8 mouse cellular contexts compared by ENCODE assay signal in the genomic region with DNA sequence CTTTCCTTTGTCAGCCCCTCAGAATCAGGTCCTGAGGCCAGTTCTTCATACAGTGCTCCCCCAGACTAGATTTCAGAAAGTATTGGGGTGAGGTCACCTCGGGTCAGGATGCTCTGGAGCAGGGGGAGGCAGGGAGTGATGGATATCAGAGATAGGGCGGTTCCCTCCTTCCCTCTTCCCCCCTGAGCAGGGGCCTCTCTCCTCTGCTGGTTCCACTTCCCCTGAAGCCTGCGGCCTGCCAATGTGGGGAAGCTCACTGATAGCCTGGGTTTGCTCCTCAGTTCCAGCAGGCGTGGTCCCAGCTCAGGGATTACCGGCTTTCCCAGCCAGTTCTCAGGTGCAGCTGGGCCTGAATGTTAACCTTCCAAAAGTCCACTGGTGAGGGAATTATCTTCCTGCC. TPM values are rescaled to one million over a fixed set of nuclear protein-coding genes. Genes with fewer than 3 reads are reported as not detected.
A peak's percentile ranks its signal among the peaks of the same experiment; 100 is the strongest.
DNase-seq lines count a peak whose midpoint lies in the region; ATAC-seq and TF ChIP-seq lines count a peak whose summit lies in the region.

No protein-coding gene starts in this region.

- H3K4me1 ChIP-seq in spleen, adult 2 months (ENCODE audit: control insufficient read depth, insufficient read depth, insufficient read length), result peaks cover 30% of the 10 kb centered on the region; the same call in 1 of the 2 replicates
- peaks cover 33% of the 10 kb centered on the region for H3K4me1 ChIP-seq in hindbrain, embryonic 11.5 days (replicated peaks; ENCODE audit: control insufficient read depth, insufficient read depth, low read length)

- no peak overlapping the region for H3K27ac ChIP-seq in spleen, adult 2 months (ENCODE audit: insufficient read depth, low read length)
- H3K27ac ChIP-seq in hindbrain, embryonic 11.5 days (ENCODE audit: low read depth, low read length), result peak overlapping the region; percentile 97; the same call in 1 of the 2 replicates

- H3K36me3 ChIP-seq in spleen, adult 2 months (ENCODE audit: control insufficient read depth, insufficient read depth, low read length), result peaks cover 36% of the 10 kb centered on the region
- peaks cover 13% of the 10 kb centered on the region; the same call in 1 of the 2 replicates for H3K36me3 ChIP-seq in hindbrain, embryonic 11.5 days (ENCODE audit: control insufficient read depth, insufficient read depth, low read length)

- no peak for TF ChIP-seq CTCF in spleen, adult 2 months (IDR thresholded peaks at IDR 0.05; ENCODE audit: extremely low read depth, insufficient read depth, insufficient read length, insufficient replicate concordance)

- H3K27me3 ChIP-seq in spleen, adult 2 months (ENCODE audit: control insufficient read depth, insufficient read depth, low read length), result no peaks in the 10 kb centered on the region
- no peaks in the 10 kb centered on the region for H3K27me3 ChIP-seq in hindbrain, embryonic 11.5 days (ENCODE audit: control insufficient read depth, insufficient read depth, low read length)

- WGBS in spleen, adult 2 months, result 19% methylated on average over 5 of the region's 5 CpGs
- WGBS in hindbrain, embryonic 11.5 days, result 28% methylated on average over 5 of the region's 5 CpGs

- H3K9ac ChIP-seq in hindbrain, embryonic 11.5 days (ENCODE audit: low read depth, low read length), result peak overlapping the region; percentile 76

- ATAC-seq in hindbrain, embryonic 11.5 days (ENCODE audit: low FRiP score), result no peak
- ATAC-seq in megakaryocyte progenitor cell, adult 5-6 weeks (replicated peaks; ENCODE audit: poor library complexity), result peak; percentile 15

- peak overlapping the region; percentile 84; the same call in 1 of the 2 replicates for H3K4me3 ChIP-seq in spleen, adult 2 months (ENCODE audit: extremely low read depth, insufficient read depth, insufficient read length)
- H3K4me3 ChIP-seq in hindbrain, embryonic 11.5 days (ENCODE audit: low read depth, low read length), result peak overlapping the region; percentile 57

- no peaks in the 10 kb centered on the region for H3K9me3 ChIP-seq in hindbrain, embryonic 11.5 days (ENCODE audit: control insufficient read depth, low read length)

- peak overlapping the region; percentile 79 for H3K4me2 ChIP-seq in hindbrain, embryonic 11.5 days (replicated peaks; ENCODE audit: low read depth, low read length)

- DNase-seq in cerebellum, adult 11-12 months, result peak; percentile 60
- DNase-seq in cerebellum, postnatal 4 days (ENCODE audit: low spot score in 2 of 2), result no peak
- no peak for DNase-seq in spleen, adult 2 months (ENCODE audit: low read depth in 1 of 2, low spot score in 2 of 2)
- DNase-seq in spleen, postnatal 14 days (ENCODE audit: low spot score in 2 of 2), result no peak
- DNase-seq in hindbrain, embryonic 11.5 days (ENCODE audit: low spot score), result no peak
- DNase-seq in layer of hippocampus, adult 8-10 months (ENCODE audit: low spot score in 2 of 2), result no peak
- no peak for DNase-seq in right cerebral cortex, postnatal 36 days (ENCODE audit: low spot score in 2 of 2)

- TF ChIP-seq POLR2A in spleen, adult 2 months (IDR thresholded peaks at IDR 0.05; ENCODE audit: low read depth, low read length), result no peak

RNA-seq across cellular contexts. Expression of a gene that starts 14.1 kb away (rescaled TPM):
- polyA plus RNA-seq in spleen, adult 2 months (2012; rRNA removed), result 62.9 and 90.7 TPM in 2 replicates
- 335 and 344 TPM in 2 replicates for polyA plus RNA-seq in hindbrain, embryonic 11.5 days (2014; fragmentation: Nextera tagmentation; extraction: Ambion mirVana)
- 10.9 and 20.0 TPM in 2 replicates for total RNA-seq in megakaryocyte progenitor cell, adult 5-6 weeks (2015)
- 14.7 and 15.0 TPM in 2 replicates for total RNA-seq in megakaryocyte progenitor cell, adult 5-6 weeks (2017)
- total RNA-seq in layer of hippocampus, adult 8-10 months (2022), result 10 to 100 TPM; 25.2 to 28.9 (median 27.9) TPM

RNA-seq across cellular contexts. Expression of a gene that starts 16.1 kb away (rescaled TPM):
- 112 and 128 TPM in 2 replicates for polyA plus RNA-seq in spleen, adult 2 months (2012; rRNA removed)
- polyA plus RNA-seq in hindbrain, embryonic 11.5 days (2014; fragmentation: Nextera tagmentation; extraction: Ambion mirVana), result 25.4 and 39.0 TPM in 2 replicates
- total RNA-seq in megakaryocyte progenitor cell, adult 5-6 weeks (2015), result 67.4 and 67.8 TPM in 2 replicates
- 19.0 and 24.4 TPM in 2 replicates for total RNA-seq in megakaryocyte progenitor cell, adult 5-6 weeks (2017)
- 100 to 1,000 TPM; 196 to 252 (median 228) TPM for total RNA-seq in layer of hippocampus, adult 8-10 months (2022)

RNA-seq across cellular contexts. Expression of a gene that starts 17.6 kb away (rescaled TPM):
- polyA plus RNA-seq in spleen, adult 2 months (2012; rRNA removed), result 0.07 TPM in 1 of 2 replicates, not detected in the other
- polyA plus RNA-seq in hindbrain, embryonic 11.5 days (2014; fragmentation: Nextera tagmentation; extraction: Ambion mirVana), result 0.86 and 1.3 TPM in 2 replicates
- total RNA-seq in megakaryocyte progenitor cell, adult 5-6 weeks (2015), result not detected in 2 replicates
- total RNA-seq in megakaryocyte progenitor cell, adult 5-6 weeks (2017), result not detected in 2 replicates
- total RNA-seq in layer of hippocampus, adult 8-10 months (2022), result under 1 TPM in 1 of 4 experiments, not detected in 3; 0.25 TPM

RNA-seq across cellular contexts. Expression of a gene that starts 22.3 kb away (rescaled TPM):
- polyA plus RNA-seq in spleen, adult 2 months (2012; rRNA removed), result not detected in 2 replicates
- polyA plus RNA-seq in hindbrain, embryonic 11.5 days (2014; fragmentation: Nextera tagmentation; extraction: Ambion mirVana), result 9.9 and 10.6 TPM in 2 replicates
- not detected in 2 replicates for total RNA-seq in megakaryocyte progenitor cell, adult 5-6 weeks (2015)
- total RNA-seq in megakaryocyte progenitor cell, adult 5-6 weeks (2017), result not detected in 2 replicates
- 10 to 100 TPM; 28.7 to 36.7 (median 33.4) TPM for total RNA-seq in layer of hippocampus, adult 8-10 months (2022)

RNA-seq across cellular contexts. Expression of a gene that starts 33.1 kb away (rescaled TPM):
- polyA plus RNA-seq in spleen, adult 2 months (2012; rRNA removed), result 17.2 and 21.3 TPM in 2 replicates
- polyA plus RNA-seq in hindbrain, embryonic 11.5 days (2014; fragmentation: Nextera tagmentation; extraction: Ambion mirVana), result 12.8 and 14.2 TPM in 2 replicates
- total RNA-seq in megakaryocyte progenitor cell, adult 5-6 weeks (2015), result 5.2 and 5.6 TPM in 2 replicates
- total RNA-seq in megakaryocyte progenitor cell, adult 5-6 weeks (2017), result 6.6 and 6.9 TPM in 2 replicates
- total RNA-seq in layer of hippocampus, adult 8-10 months (2022), result 10 to 100 TPM; 39.0 to 61.0 (median 49.4) TPM
